Mouse (Mus musculus): ENCODE measurements around the gene Tent5d.

Gene Tent5d

DNA sequence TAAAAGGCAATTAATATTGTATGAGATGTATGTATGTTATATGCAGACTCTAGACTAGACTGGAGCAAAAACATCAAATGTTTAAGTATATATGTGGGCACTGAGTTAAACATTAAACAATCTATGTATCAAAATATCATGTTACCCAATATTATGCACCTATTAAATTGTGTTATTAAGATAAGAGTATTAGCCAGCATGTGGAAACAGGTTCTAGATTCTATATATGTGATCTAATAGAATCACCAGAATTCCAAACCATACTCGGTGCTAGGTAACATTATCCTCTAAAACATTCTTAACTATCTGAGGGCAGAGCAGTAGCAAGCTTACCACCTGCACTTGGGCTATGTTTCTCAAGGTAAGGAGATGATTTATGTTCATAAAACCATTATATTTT is at the start of gene Tent5d:
Tent5d (plus strand) TSS at position 301 of the 400 bp plus-strand sequence.
- no peak for DNase-seq (ENCODE audit: low spot score)

DNA sequence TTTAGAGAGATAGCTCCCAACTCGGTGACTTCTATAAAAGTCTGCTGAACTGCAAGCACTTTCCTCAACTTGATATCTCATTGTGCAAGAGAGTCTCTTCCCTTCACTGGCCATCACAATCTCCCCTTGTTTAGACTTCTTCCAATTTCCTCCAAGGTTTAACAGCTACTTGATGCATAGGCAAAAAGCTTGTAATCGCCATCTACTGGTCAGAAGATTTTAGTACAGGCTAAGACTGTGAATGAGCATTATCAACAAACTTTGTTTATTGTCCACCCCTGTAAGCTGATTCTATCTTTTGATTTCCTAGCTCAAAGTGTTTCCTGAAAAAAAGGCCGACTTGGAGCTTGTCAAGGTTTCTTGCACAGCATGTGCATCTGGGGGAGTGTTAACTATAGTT is 24.5 kb upstream of the Tent5d start:
- DNase-seq (ENCODE audit: low spot score): no peak

DNA sequence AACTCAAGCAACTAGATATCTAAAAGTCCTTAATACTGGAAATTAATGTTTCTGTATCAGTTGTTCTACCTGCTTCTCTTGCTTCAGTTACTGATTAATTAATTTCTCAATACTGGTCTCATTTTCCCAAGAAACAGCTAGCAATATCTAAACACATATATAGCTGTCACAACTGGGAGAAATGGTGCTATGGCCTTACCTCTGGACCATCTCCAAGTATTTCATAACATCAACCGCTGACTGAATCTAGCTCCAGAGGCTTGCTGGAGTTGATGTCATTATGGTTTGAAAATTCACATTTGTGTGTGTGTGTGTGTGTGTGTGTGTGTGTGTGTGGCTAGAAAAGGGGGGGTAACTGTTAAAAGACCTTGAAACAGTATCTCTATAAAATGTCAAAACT is 2.3 kb upstream of the Tent5d start:
- no peak for DNase-seq (ENCODE audit: low spot score)

DNA sequence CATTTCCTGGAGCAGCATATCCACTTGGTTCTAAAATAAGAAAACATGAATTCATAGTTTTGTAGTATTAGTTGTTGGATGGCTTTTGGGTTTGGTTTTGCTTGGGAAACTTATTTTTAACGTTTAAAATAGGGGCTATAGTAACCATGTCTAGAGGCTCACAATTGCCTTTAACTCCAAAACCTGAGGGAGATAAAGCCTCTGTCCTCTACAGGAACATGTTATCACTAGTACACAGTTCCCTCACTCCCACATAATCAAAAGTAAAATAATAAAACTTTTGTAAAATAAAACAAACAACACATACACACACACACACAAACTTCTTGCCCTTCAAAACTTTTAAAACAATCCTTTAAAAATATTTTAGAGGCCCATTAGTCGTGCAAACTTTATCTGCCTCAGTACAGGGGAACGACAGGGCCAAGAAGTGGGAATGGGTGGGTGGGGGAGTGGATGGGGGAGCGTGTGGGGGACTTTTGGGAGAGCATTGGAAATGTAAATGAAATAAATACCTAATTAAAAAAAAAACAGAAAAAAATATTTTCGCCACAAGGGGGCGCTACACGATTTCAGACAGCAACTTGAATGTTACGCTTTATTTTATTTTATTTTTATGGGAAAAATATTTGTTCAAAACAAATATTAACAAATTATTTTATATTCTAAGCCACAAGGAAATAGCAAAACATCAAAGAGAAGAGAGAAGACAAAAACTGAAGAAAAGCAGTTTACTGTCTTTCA is 1.5 kb upstream of the Tent5d start:
- DNase-seq (ENCODE audit: low spot score): no peak

DNA sequence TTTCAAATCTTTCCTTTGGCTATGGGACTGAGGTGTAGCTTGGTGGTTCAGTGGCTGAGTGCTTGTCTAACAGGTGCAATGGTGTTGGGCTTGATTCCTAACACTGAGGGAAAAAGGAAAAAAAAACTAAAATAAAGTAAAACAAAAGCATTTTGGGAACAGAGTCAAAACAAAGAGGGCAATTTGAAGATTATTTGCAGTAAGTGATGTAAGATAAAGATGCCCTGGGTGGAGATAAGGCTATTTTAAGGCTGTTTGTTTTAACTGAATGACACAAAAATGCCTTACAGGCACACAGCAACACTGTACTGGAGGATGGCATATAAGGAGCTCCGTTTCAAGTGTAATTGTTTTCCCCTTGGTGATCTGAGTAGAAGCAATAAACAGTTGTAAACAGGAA is 3.4 kb downstream of the Tent5d start:
- DNase-seq (ENCODE audit: low spot score): no peak

DNA sequence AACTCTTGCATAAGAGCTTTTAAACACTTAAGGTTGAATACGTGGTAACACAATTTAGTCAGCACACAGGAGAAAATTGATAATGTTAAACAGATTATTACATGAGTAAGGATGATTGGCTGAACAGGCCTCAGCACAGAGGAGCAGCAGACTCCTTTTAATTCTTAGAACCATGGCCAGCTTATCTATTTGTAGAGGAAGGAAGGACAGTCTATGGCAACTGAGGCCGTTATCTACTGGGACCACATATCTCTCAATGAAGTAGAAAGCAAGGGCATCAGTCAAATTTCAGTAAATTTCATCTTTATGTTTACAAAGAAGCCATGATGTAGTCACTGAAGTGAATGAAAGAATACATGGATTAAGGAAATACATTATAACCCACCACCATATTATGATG is 4.5 kb downstream of the Tent5d start:
- no peak for DNase-seq (ENCODE audit: low spot score)

DNA sequence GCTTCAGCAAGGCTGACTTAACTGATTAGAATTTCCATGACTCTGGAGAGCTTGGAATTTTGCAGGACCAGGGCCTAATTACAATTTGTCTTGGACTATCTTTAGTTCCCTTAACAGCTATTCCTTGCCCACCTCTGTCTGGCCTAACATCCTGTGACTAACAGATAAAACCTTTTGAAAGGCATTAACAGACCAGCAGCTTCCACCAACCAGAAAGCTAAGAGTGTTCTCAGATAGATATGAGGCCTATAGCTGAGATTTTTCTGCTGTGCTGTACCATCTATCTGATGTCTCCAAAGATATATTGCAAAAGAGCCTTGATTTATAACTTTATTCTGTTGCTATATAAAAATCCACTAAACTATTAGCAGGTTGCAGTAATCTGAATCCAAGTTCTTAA is 19.7 kb downstream of the Tent5d start:
- no peak for DNase-seq (ENCODE audit: low spot score)

DNA sequence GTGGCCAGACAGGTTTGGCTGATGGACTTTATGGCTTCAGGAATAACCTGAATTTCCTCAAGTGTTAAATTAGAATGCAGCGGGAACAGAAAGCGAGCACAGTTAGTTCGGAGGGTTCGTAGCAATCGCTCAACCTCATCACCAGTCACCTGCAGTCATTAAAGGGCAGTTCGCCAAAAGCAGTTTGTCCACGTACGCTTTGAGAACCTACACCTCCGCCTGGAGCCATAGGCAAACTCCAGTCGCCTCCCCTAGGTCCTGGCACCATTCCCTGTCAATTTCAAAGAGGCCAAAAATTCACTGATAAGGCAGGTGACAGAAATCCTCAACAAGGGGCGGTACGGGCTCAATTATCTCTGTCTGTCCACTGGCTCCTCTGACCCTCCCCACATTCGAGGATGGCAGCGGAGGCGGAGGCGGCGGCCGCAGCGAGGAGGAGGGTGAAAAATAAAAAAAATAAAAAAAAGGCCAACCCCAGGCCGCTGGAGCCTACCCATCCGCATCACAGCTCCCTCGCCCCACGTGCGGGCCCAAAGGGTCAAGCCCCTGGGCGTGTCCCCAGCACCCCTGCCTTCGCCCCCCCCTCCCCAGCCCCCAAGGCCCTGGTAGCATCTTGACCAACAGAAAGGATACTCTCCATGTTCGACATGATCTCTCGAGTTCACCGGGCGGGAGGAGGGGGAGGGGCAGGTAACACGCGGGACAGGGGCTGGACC is 23.3 kb downstream of the Tent5d start:
- peak; percentile 38 for DNase-seq (ENCODE audit: low spot score)

DNA sequence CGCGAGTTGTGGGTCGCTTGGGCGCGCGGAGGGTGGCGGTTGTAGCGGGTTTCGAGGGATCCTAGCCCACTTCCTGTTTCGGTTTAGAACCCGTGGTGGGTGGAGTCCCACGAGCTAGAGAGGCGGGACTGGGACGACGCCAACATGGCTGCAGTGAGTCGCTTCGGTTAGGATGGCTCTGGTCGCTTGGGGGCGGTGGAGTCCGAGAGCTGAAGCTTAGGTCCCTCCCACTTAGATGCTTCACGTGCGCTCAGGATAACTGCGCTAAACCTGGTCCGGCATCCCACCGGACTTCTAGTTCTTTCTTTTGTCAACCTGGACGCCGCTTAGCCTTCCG is 23.8 kb downstream of the Tent5d start, which contains the start of gene 2610002M06Rik:
2610002M06Rik (minus strand) TSS at position 117 of the 337 bp plus-strand sequence.
- DNase-seq (ENCODE audit: low spot score): peak; percentile 89

DNA sequence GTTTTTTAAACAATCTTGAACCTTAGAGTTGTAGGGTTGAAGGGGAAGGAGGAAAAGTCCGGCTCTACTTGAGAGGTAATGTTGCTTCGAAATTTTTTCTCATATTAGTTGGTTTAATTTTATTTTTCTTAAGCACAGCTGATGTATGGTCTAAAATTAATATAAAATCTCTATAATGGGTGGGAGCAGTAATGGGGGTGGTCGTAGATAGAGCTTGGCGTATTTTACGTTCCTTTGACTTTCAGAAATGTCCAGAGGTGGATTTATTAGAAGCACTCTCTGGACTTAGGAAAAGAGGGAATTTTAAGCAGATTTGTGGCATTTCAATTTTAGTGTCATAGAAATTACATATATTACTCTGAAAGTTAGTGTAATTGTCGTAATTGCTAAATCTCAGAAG is 24.3 kb downstream of the Tent5d start:
- no peak for DNase-seq (ENCODE audit: low spot score)

DNA sequence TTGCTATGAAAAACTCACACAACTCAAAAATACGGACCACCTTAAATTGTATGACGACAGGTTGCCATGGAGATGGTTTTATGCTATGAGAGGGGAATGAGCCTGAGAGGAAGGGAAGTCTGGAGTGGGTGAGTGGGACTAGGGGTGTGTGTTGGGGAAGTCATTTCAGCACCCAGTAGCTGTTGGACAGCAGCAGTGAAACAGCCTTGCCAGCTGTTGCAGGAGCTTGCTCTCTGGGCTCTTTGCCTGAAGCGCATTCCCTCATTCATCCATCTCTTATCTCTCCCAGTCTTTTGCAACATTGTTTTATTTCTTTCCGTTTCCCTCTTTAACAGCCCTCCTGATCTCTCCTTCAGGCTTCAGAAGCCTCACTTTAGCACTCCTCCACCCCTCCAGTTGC is 65.8 kb downstream of the Tent5d start:
- peak; percentile 34 for DNase-seq (ENCODE audit: low spot score)
